Mouse (Mus musculus) R1 (cell line): ENCODE measurements at regions not wholly inside any gene's neighbourhood (a gene's known extent, or its start where the extent isn't known, plus 50 kb on each side); places are given as distances from the start of the nearest gene placed in this dataset.
A peak's percentile ranks its signal among the peaks of the same experiment; 100 is the strongest.

ENCODE experiments used
- DNase-seq: peaks from one replicate; pipeline ENCODE4 v3.0.0-alpha.2; 2018; ENCODE audit warnings: low read depth, low spot score

DNA sequence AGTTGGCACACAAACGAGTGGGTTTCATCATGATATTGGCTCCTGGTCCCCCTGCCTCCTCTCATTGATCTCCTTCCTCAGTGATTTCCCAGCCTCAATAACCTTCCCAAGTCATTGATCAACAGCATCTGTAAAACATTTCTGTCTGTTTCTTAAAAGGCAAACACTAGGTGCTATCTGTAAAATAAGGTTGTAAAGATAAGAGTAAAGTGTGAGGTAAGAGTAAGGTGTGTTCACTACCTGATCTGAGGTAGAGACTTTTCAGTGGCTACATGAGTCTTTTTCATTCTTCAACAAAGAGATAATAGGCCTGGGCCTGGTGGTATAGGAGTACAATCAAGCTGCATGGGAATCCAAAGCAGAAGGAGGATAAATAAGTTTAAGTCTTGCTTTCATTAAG is 55.7 kb downstream of the Plk2 start:
- DNase-seq = no peak

DNA sequence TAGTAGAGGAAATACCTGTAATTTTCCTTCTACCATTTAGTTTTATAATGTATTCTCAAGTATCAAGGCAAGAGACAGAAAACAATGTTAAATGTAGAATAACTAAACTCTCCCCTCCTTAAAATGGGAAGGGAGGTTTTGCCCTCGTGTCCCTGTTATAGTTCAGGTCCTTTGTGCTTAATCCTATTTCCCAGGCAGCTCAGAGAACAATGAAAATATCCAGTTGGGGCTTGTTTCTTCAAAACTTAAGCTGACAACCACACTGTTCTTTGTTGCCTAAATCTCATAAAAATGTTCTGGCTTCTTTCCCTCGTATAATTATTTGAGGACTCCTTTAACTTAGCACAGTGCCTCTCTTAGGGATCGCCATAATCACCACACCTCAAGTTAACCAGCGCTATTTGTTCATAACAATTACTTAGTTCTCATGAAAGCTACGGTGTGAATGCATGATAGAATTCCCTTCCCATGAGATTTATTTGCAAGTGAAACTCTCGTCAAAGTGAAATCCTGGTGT is 57.2 kb downstream of the Plk2 start:
- no peak for DNase-seq

DNA sequence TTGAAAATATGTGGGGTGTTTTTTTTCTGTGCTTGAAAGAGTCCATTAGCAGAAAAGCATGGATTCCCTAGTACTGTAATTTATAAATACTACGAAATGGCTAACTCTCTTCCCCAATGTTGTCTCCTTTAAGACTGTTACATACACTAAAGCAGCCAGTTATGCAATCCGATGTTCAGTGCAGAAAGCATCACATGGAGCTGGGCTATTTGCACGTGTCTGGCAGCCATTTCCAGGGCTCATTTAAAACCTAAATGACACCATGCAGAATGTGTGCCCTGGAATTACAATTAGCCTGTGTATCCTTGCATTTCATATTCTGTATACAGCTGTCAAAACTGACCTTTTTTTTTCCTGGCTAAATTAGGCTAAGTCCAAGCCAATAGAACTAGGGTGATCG is 60.2 kb downstream of the Plk2 start:
- no peak for DNase-seq

DNA sequence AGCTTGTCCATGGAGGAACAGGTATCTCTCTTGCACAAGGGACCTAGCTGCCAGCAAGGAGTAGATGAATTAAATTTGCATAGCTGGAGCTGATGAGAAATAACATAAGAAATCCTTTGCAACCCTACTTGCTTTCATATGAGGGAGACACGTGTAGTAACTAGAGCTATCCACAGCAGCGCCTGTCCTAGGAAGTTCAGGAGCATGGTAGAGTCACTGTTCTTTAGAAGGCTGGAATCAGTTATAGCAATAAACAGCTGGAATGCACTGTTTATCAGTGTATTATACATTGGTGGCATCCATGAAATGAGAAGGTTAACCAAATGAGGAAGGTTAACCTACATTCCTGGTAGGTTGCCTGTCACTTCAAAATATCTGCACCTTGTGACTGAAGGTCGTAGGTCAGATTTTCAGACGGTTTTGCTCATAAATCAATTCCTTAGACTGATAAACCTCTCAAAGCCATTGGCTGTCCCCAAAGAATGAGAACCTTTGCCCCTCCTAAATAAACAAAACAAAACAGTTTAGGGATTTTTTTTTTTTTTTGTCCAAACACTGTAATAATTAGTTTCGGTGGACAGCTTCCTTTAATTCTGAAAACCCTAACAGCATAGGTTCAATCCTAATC is 60.8 kb downstream of the Plk2 start:
- DNase-seq = no peak

DNA sequence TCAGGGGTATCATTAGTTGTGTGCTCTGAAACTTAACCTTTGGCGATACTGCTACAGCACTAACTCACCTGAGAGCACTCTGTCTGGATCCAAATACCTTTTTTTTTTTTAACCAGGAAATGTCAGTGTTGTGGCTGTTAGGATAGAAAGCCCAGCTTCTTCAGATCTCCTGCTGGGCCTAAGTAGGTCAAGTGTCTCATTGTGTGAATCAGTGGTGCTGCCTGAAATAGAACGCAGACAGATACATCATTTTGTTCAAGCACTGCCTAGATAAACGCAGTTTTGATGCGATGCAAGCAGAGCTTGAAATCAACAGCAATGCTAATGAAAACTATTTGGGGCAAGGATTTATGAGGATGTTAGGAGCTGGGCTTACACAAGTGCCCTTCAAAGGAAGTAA is 63.9 kb downstream of the Plk2 start:
- no peak for DNase-seq

DNA sequence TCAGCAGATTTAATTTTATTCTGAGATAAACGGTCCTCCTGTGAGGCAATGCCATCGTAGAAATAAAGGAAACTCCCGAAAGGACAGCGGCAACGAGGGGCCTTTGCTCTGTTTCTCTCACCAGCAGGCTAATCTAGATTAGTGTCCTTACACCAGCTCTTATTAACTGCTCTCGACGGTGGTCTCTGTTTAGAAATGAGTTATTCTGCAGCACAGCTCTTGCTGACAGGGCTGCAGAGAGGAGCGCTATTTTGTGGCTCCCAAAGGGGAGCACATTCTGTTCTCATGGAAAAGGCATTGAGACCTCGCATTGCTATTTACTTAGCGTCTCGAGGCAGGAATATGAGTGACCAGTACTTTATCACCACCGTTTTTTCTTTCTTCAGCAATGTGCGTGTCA is 66.7 kb downstream of the Plk2 start:
- DNase-seq = no peak

DNA sequence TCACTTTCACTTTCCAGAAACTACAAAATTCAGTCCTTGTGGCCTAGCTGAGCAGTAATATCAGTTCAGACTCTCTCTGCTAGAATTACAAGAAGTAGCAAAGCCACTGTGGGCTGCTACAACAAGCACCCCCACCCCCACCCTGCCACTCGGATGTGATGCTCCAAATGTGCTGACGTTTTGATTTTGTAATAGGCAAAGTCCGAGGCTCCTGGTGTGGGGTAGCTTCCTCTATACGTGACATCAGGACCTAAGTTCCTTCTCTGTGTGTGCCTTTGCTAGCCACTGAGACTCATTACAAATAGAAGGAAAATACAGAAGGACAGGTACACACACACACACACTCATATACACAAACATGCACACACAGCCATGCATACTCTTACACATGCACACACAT is 76.7 kb downstream of the Plk2 start:
- DNase-seq = no peak

DNA sequence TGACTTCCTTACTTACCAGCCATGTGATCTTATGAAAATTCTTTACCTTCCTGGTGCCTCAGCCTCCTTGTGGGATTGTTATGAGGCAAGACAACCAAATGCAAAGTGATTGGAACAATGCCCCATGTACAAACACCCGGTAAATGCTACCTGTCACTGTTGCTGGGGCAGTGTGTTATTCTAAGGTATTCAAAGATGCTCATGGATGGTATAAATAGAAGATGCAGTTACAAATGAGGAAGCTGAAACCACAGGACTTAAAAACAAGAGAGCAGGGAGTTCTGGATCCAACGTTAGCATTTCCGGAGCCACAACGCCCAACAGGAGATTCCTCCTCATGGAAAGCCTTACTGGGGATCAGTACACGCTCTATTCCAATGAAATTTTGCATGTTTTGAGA is 82.9 kb downstream of the Plk2 start:
- no peak for DNase-seq

DNA sequence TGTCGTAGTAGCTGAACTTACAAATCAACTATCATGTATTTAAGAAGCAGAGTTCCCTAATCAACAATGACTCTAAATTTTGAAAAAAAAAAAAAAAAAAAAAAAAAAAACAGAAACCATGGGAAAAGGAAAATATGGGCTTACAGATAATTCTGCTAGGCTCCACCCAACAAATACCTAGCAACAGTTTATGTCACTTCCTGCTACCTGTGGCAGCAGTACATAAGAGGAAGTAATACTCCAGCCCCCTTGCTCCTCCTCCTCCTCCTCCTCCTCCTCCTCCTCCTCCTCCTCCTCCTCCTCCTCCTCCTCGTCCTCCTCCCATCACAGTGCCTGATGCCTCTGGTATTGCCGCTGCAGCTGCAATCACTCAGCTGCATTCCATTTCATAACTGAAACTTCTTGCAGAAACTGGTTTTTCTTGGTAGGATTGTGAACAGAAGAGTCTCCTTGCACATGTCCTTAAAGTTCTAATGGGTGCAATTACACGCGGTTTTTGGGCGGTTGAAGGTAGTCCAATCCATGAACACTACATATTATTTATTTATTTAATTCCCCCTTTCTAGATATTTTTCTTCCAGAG is 89.6 kb downstream of the Plk2 start:
- DNase-seq = no peak

DNA sequence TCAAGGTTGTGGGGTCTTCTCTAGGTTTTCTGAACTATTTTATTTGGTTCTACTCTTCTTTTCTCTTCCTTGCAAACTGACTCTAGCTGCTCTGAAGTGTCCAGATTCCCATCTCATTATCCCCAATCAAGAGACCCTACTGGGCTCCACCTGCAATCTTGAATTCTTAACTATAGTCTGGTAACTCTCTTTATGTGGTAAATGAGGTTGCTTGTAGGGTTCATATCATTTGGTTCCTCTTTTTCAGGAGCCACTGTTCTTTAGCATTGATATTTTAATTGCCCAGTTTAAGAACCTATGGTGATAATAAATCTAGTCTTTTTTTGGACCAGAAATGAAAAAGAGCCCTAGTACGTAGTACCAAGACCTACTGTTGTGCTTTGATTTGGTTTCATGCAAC is 90.7 kb downstream of the Plk2 start:
- DNase-seq = no peak

DNA sequence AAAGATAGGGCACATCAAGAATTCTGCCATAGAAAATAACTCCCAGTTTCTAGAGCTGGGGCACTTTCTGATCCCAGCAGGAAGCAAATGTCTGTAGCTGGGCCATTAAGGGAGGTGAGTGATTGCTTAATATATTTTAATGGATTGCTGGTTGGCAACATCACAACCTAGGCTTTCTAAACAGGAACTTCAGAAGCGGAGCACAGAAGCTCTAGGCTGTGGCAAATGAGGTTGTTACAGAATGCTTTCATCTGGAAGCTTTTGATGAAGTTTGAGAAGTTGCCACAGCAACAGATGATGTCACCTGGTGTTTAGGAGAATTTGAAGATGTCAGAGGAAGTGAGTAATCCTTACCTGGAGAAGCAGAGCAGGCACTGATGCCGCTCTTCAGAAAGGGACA is 95.3 kb downstream of the Plk2 start:
- DNase-seq = peak; percentile 16

DNA sequence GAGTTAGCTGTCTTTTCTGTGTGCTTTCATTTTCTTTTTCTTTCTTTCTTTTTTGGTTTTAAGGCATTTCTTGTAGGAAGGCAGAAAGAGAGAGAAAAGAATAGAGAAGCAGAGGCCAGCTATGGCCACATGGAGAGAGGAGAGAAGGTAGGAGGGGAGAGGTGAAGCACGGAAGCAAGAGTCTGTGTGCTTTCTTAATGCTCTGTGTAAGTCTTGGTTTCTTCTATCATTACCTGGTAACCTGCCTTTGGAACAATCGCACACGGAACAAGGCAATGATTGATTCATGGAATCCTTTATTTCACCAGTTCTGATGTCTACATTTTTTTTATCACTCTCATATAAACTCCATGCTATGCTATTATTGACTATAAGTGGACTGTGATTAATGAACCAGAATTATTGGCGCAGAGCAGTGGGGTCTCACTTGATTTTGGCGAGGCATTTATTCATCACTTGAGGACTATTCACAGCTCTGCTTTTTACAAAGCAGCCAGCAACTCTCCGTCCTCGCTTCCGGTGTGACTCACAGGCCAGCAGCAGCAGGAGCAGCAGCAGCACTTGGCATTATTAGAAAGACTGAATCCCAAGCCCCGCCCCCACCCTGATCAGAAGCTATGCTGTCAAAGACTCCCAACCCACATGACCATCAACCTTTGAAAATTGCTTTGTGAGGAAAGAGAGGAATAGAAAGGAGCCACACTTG is 97.6 kb downstream of the Plk2 start:
- peak; percentile 6 for DNase-seq

DNA sequence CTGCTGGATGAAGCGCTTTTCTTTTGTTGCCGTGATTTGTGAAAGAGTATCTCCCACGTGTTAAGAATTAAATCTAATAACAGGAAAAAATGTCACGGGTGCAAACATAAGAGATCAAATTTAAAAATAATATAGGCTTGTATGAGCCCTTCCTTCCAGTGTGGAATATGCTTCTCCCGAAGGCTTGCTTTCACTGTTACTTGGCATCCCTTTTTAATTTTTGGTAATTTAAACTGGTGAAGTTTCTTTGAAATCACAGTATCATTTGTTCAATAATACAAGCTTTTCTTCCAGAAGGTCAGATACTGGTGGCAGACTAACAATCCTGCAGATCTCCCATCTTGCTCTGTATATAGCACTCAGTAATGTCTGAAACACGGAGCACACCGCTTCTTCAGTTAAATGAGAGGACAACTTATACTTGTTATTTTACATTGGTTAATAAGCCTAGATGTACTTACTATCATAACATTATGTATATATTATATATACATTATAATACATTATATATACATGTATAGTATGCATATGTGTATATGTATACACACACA is 98.2 kb downstream of the Plk2 start:
- no peak for DNase-seq

DNA sequence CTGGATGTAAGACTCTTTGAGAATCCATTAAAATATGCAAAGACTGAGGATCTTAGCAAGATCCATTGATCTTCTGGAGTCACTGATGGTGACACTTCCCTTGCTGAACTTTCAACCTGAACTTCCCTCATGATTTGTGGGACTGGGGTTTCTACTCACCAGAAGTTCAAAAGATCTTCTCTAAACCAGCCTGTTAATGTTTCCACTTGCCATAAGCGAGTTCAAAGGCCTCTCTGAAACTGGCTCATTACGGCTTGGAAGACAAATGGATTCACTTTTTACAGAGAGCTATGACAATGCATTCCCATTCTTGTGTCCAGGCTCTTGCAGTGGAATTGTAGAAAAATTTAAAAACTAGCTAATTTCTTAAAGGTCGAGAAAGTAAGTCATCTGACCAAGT is 102.6 kb downstream of the Plk2 start:
- DNase-seq = no peak

DNA sequence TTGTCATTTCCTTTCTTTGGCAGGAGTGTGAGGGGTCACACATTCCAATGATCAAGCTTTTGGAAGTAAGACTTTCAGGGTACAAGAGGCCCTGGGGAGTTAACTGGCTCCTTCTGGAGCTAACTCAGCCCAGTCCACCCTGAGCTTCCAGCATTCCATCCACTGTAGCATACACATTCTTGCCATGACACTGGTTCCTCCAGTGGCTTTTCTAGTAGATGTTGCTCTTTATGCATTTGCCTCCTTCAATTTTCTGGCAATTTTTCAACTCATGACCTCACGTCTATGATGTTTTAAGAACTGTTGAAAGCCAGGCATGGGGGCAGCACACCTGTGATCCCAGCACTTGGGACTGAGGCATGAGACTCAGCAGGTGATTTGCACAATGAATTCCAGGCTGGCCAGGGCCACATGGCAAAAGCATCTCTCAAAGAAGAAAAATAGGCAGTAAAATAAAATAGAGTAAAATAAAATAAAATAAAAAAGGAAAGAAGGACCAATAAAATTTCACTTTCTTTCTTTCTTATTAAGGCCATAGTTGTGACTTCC is 113.0 kb downstream of the Plk2 start:
- no peak for DNase-seq

DNA sequence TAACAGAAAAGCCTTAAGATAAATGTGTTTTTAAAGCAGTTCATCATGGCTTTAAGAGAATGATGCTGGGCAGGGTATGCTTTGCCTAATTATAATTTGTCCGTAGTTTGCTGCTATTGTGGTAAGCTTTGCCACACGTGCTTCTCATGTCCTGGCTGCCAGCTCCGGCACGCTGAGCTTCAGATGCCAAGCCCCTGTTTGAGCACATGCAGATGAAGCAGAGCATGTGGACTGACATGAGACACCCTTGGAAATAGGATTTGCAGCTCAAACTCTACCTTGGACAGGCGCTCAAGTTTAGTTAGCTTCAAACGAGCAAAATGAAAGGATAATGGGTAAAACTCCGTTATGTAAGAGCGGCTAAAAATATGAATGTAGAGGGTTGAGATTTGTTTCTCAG is 123.1 kb downstream of the Plk2 start:
- DNase-seq = no peak

DNA sequence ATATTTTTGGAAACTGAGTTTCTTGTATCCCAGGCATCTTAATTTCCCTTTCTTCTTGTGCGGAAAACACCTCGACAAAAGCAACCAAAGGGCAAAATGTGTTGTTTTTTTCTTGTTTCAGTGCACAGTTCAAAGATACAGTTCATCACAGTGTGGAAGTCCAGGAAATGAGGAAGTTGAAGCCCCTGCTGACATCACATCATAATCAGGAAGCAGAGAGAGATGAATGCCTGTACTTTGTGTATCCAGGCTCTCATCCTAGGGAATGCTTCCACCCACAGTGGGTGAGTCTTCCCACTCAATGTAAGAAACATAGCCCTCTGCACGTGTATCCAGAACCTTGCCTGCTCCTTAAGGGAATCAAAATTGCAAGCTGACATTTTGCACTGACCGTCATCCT is 128.1 kb downstream of the Plk2 start:
- DNase-seq = no peak

DNA sequence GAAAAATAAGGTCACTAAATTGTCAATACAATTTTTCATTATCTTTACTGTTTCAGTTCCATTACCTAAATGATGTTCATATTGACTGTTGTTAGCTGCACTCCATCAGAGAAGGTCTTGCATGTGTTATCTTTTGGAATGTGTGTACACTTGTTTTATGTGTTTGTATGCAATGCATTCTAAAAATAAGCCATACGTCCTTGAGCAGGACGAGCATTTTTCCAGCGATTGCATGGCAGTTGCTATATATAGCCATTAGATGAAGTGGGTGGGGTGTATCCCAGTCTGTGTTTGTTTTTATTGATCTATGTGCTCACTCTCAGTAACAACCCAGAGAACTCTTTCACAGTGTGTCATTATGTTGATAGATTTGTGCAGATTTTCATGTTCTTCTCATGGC is 132.8 kb downstream of the Plk2 start:
- DNase-seq = no peak

DNA sequence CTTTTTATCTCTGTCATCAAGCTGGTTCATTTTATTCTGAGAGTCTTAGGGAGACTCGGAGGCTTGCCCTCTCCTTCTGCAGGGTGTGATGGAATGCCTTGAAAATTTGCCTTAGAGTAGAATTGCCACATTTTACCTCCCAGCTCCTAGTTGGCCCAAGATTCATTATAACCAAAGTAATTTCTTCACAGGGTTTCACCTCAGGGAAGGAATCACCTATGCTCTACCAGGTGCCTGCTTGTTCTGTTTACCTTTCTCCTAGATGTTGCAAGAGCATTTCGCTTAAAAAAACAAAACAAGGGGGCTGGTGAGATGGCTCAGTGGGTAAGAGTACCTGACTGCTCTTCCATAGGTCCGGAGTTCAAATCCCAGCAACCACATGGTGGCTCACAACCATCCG is 134.8 kb downstream of the Plk2 start:
- DNase-seq = no peak

DNA sequence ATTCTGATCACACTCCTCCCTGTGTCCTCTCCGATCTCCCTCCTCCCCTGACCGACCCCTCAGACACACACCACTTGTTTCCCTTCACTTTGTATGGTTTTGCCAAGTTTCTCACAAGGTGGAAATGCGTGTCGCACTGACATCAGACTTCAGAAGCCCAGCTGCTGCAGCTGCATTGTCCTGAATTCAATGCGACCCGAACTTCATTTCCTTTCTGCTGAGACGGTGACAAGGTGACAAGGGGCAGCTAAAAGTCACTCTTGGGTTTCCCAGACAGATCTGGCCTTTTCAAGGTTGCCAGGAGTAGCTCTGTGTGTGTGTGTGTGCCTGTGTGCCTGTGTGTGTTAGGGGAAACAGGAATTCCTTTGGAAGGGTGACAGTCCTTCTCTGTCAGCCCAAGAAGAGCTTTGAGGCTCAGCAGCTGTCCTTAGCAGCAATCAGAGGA is 139.5 kb downstream of the Plk2 start:
- DNase-seq = no peak

DNA sequence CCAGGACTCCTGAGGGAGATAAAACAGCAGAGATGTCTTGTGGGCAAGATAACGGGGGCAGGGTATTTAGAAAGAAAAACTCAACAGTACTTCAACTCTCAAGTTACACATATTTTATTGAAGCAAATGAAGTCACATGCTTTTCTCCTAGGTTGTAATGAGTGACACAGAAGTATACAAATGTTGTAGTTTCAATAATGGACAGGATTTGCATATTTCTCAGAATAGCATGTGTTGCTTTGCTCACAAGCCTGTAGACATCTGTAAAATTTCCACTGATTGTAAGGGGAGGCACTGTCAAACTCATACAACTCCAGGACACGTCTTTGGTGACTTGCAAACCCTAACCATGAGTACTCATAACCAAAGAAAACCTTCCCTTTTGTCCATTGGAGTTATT is 140.9 kb downstream of the Plk2 start:
- no peak for DNase-seq

DNA sequence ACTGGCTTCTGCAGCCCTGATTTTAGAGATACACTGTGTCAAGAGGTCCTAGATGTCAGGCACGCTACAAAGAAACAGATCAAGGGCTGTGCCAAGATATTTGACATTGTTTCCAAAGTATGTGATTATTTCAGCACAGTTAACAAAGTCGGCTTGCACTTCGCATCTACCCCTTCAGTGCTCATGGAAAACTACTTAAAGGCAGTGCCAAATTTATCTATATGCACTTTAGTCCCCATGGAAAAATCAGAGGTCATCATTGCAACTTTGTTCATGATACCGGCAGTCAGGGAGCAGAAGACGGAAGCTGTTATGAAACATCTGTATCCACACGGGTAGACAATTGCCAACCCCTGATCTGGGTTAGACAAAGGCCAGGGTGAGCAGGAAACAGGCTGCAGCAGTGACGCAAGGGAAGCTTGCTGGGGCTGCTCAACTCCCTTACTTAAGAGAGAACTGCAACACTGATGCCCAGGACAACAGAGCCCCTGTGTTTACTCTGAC is 143.2 kb downstream of the Plk2 start:
- DNase-seq = no peak
